Mouse (Mus musculus) small intestine, adult 2 months (tissue): ENCODE results near the gene Htr2a.

Experiments
- CTCF ChIP-seq: fragments of 200-500 bp; IDR thresholded peaks from 2 replicates; pipeline ENCODE4 v1.5.1; 2012; ENCODE audit warnings: low read depth, mild to moderate bottlenecking, control low read depth, inconsistent platforms, low read length, moderate library complexity, mixed read lengths; ENCODE audit not compliant: insufficient replicate concordance, insufficient read length; ENCODE audit errors: extremely low read depth
- POLR2A ChIP-seq: fragments of 200-500 bp; IDR thresholded peaks from 2 replicates; pipeline ENCODE4 v1.6.1; 2012; ENCODE audit warnings: low read depth, mild to moderate bottlenecking, control low read depth, inconsistent platforms, low read length, moderate library complexity

- TF ChIP-seq CTCF (no peak), POLR2A (no peak)
These were observed 32.9 kb downstream of the Htr2a start for GRCm38 (mm10) chr14:74673584-74673983.
